Mouse (Mus musculus) spleen, adult 18-20 months (tissue): ENCODE results near the gene Dmrtc1a.
"Not testable (repeated sequence)": the region's sequence is repeated elsewhere in the genome, so short reads cannot be mapped to it uniquely, and the experiment has no call there.

Experiments
- DNase-seq, 2 experiments: peaks; one replicate each; pipeline ENCODE4 v3.0.0; 2022; ENCODE audit warnings: mixed read lengths in 2 of 2

Dmrtc1a gene

DNA sequence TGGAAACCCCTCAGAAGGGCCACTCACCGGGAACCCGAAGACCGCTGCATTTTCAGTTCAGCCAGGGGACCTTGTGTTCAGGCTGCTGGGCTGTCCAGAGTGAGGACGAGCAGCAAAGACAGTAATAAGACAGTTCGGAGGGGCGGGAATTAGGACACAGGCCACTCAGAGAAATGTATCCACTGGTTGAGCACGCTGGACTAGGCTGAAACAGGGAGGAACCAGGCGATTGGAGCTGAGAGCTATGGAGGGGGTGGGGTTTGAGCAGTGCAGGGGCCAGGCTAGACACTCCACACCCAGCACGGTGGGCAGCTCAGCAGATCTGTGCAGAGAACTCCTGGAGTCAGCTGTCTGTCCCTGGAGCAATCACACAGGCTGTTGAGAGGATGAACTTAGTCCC lies at the start of gene Dmrtc1a, which contains the start of gene 1700011M02Rik:
Gene Dmrtc1a (minus strand): TSS at position 101 of the 400 bp plus-strand sequence.
Gene 1700011M02Rik (plus strand): TSS at position 319 of the 400 bp plus-strand sequence.
- DNase-seq: not testable (repeated sequence)

DNA sequence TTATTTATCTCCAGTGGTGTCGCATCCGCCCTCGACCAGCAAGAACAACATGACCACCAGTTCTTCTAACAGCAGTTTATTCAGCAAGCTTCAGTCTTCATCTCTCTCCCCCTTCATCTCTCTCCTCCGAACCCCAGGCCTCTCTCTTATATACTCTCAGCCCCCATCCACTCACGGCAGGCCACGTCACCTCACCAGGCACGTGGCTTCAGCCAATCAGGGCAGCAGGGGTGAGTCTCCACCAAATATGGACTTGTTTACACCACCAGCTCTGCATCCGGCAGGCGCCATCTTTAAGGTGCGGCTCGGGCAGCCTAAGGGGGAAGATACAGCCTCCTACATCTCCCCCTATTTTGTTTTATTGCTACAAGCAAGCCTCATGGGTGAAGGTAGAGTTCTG lies 41.6 kb upstream of the Dmrtc1a start:
- DNase-seq: not testable (repeated sequence)

- DNase-seq: no peak
These were observed 28.3 kb upstream of the Dmrtc1a start for GRCm38 (mm10) chrX:102936743-102937142.

DNA sequence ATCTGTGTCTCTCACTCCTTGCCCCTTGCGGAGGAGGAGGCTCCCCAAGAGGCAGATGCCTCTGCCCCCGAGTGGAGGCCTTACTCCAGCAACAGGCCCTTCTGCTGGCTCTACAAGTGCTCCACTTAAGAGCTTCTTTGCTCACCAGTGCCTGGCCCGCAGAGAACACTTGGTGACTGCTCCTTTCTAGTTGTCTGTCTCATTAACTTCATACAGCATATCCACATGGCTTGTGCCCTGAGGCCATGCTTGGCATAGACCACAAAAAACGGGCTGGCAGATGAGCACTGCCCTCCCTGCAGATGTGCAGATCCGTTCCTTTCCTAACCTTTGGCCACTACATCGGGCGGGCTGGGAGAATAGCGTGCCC lies 25.9 kb upstream of the Dmrtc1a start:
- no peak for DNase-seq

DNA sequence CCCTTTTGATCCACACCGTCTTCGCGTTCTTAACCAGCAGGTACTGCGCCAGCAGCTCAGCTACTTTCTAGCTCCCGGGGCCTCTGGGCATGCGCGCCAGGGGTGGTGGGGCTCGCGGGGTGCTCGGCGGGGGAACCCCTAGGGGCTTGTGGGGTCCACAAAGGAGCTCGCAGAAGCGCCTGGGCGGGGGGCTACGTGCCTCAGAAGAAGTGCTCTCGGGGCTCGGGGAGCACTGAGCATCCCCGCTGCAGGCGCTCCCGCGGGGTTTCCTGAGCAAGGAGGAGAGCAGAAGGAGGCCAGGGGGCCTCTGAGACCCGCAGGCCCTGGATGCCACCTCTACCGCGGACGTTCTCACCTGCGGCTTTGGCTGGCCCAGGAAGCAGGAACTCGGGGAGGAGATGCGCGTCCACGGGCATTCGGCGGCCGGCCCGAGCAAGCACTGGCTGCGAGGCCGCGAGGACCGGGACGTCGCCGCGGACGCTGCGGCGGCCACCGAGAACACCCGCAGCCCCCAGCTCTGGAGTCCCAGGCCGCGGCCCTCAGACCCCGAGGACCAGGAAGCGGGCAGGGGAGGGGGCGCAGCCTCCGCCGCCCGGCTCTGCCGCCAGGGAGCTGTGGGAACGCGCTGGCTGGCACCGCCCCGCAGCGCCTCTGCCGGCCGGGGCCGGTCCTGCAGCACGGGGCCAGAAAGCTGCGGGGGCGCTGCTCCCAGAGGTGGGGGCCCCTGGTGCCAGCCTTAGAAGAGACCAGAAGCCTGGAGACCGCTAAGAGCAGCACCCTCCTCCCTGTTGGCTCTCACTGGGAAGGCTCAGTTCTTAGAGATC lies 25.3 kb upstream of the Dmrtc1a start:
- peak in 1 of 2 experiments; percentile 12 for DNase-seq

DNA sequence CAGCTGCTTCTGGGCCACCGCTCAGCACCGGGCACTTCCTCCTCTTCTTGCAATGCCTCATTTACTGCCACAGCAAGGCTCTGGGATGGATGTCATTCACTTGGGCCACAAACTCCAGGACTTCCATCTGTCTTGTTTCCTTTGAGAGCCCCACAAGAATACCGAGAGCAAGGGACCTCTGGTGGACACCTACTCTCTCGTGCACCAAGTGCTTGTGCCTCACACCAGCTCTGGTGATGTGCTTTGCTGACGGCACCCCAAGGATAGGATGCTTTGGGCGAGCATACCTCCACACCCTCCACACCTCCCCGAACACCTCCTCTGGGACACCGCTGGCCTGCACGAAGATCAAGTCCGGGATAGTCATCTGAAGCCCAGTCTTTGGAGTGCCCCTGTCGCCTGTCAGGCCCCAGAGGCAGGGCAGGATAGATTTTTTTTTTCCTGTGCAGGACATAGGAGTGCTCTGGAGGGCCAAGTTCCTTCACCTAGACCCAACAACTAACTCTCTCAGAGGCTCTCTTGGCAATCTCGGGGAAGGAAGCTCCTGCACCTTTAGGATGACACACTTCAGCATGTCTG lies 24.6 kb upstream of the Dmrtc1a start:
- DNase-seq: no peak

DNA sequence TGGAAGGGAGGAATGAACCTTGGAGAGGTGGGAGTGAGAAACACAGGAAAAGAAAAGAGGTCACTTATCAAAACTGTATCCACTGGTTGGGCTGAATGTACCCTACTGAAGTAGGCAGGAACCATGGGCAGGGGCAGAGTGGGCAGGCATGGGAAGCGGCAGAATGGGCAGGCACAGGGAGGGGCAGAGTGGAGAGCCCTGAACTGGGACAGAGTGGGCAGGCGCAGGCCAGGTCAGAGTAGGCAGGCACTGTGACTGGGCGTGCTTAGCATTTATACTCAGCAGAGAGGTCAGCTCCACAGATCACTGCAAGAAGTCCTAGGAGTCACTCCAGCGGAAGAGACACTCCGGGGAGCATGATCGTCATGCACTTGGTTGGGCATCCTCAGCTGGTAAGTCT lies 19.6 kb upstream of the Dmrtc1a start, which contains the start of gene 1700018G05Rik:
Gene 1700018G05Rik (plus strand): TSS at position 301 of the 400 bp plus-strand sequence.
- not testable (repeated sequence) for DNase-seq

- peak in 1 of 2 experiments; percentile 3 for DNase-seq
These were observed 18.2 kb upstream of the Dmrtc1a start for GRCm38 (mm10) chrX:102926707-102927106.

- not testable (repeated sequence) for DNase-seq
These were observed 6.3 kb upstream of the Dmrtc1a start for GRCm38 (mm10) chrX:102914823-102915222.

DNA sequence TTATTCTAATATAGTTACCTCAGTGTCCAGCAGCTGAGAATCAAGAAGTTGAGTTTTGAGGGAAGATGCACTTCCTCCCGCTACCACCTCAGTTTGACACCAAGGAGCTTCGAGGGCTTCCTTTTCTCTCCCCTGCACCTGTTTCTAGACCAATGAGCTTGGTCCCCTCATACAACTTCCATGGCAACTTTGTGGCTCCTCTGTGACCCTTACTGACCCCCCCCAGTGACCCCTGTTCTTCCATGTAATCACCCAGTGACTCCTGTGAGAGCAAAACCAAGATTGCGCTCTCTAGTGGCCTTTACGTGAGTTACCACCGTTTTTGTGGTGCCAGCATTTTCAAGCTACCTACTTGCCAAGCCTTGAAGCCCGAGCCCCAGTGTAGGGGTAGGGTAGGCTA lies 40.6 kb downstream of the Dmrtc1a start, which contains the start of gene 1700031F05Rik:
Gene 1700031F05Rik (minus strand): TSS at position 101 of the 400 bp plus-strand sequence.
- no peak for DNase-seq

- DNase-seq: not testable (repeated sequence)
These were observed 54.0 kb downstream of the Dmrtc1a start, which contains the start of gene Dmrtc1c2 for GRCm38 (mm10) chrX:102854516-102854915. TSS of gene Dmrtc1c2 (minus strand) at chrX:102854616.
